Mouse (Mus musculus): ENCODE results near the gene Cys1. TPM values are rescaled to one million over a fixed set of nuclear protein-coding genes. Genes with fewer than 3 reads are reported as not detected.
"Not testable (repeated sequence)": the region's sequence is repeated elsewhere in the genome, so short reads cannot be mapped to it uniquely, and the experiment has no call there.

Gene Cys1
- polyA plus RNA-seq, 1 experiment from 2014 or later: 0.56 TPM

DNA sequence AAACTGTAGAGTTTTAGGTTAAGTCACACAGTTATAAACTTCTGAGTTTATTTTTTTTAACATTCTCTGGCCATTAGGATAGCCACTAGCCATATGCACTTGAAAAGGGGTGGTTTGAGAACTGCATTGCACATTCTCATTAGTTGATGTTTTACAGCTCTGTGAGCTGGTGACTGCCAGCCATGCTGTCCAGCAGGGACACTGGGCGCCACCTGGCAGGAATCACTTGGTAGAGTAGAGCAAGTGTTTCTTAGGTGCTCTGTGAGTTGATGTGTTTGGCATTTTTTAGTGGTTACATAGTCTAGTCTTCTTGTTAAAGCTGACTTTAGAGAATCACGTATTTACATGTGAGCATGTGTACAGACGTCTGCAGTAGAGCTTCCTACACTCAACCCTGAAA lies 25.2 kb downstream of the Cys1 start:
- ATAC-seq (ENCODE audit: low FRiP score): no peak
- H3K4me1 ChIP-seq (replicated peaks): peaks cover 61% of the 10 kb centered on the region
- H3K27me3 ChIP-seq: no peaks in the 10 kb centered on the region
- H3K36me3 ChIP-seq: peaks cover 66% of the 10 kb centered on the region
- WGBS: 66% methylated on average over 3 of the region's 3 CpGs
- peak overlapping the region; percentile 40 for H3K4me2 ChIP-seq
- peak overlapping the region; percentile 12 for H3K4me3 ChIP-seq
- H3K9me3 ChIP-seq: no peaks in the 10 kb centered on the region
- H3K27ac ChIP-seq: peak overlapping the region; percentile 35; the same call in 1 of the 2 replicates
- H3K9ac ChIP-seq: peak overlapping the region; percentile 55

GRCm38 (mm10) chr12:24654065-24654862 lies 27.3 kb downstream of the Cys1 start:
- H3K27ac ChIP-seq: no peak overlapping the region
- H3K9ac ChIP-seq: no peak overlapping the region
- H3K4me1 ChIP-seq (replicated peaks): peaks cover 68% of the 10 kb centered on the region
- WGBS: 76% methylated on average over 16 of the region's 16 CpGs
- ATAC-seq (ENCODE audit: low FRiP score): no peak
- H3K9me3 ChIP-seq: no peaks in the 10 kb centered on the region
- no peak overlapping the region for H3K4me2 ChIP-seq
- H3K36me3 ChIP-seq: peaks cover 53% of the 10 kb centered on the region
- no peak overlapping the region for H3K4me3 ChIP-seq
- H3K27me3 ChIP-seq: 0 out of 2 replicates have a peak, but pooled peaks cover 4% of the 10 kb centered on the region

- Histone ChIP-seq H3K27me3 (0 out of 2 replicates have a peak, but pooled peaks cover 6% of the 10 kb centered on the region), H3K4me3 (peak overlapping the region; percentile 80), H3K4me1 (replicated peaks) (peaks cover 49% of the 10 kb centered on the region), H3K9me3 (no peaks in the 10 kb centered on the region), H3K36me3 (peaks cover 34% of the 10 kb centered on the region), H3K9ac (peak overlapping the region; percentile 91), H3K27ac (peak overlapping the region; percentile 96), H3K4me2 (peak overlapping the region; percentile 66)
- ATAC-seq (ENCODE audit: low FRiP score): peak; percentile 82
- 2% methylated on average over 36 of the region's 36 CpGs for WGBS
Measured at GRCm38 (mm10) chr12:24651642-24652342, 29.8 kb downstream of the Cys1 start.

DNA sequence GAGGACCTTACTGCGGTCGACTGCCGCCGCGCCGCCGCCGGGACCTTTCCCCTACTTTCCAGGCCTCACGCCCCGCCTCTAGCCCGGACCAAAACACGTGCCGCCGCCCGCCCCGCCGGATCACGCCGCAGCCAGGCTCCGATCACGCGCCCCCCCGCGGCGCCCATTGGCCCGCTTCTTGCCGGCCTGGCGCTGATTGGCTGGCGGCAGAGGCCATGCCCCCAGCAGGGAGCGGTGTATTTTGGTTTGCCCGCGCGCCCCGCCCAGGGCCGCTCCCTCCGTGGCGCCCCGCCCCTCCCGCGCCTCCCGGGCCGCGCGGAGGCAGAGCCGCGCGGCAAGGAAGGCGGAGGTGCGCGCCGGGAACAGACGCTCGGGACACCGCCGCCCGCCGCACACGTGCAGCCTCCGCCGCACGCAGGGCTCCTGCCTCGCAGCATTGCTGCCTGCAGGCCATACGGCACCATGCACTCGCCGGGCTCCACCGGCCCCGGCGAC lies 30.5 kb downstream of the Cys1 start, which contains the start of gene Klf11:
Gene Klf11, plus strand, starts transcription at position 212 of the 495 bp plus-strand sequence.
- peaks cover 42% of the 10 kb centered on the region for H3K4me1 ChIP-seq (replicated peaks)
- H3K4me3 ChIP-seq: peak within 1 kb of the TSS; percentile 80
- 0% methylated on average over 41 of the region's 68 CpGs for WGBS
- ATAC-seq (ENCODE audit: low FRiP score): peak; percentile 92
- peak within 1 kb of the TSS; percentile 66 for H3K4me2 ChIP-seq
- H3K9ac ChIP-seq: peak within 1 kb of the TSS; percentile 91
- H3K36me3 ChIP-seq: peaks cover 28% of the 10 kb centered on the region
- no peaks in the 10 kb centered on the region for H3K9me3 ChIP-seq
- peak within 1 kb of the TSS; percentile 96 for H3K27ac ChIP-seq
- H3K27me3 ChIP-seq: 0 out of 2 replicates have a peak, but pooled peaks cover 6% of the 10 kb centered on the region

DNA sequence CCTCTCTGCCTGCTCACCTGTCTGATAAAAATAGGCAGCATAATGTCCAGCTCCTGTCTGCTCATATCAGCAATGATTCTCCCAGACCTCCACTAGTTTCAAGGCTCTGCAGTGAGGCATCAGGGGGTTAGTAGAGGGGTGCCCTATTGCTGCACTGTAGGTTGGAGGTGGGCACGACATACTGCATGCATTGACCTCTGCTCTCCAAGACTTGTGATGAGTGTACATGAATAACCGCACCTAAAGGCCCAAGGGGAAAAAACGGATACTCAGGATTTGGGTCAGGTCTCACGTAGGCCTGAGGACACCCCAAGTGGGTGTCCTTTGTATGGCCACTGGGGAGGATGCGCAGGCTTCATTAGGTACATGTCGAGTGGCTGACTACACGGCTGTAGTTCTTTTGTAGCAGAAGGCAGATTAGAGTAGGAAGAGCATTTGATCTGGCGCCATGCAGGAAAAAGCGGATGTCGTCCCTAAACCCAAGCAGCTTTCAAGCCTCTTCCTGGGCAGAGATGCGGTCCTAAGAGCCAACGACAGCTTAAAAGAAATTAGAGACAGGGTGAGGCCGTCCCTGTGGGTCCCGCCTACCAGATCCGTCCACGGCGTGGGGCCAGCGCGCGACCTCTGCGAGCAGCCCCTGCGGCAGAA lies 31.1 kb downstream of the Cys1 start:
- Histone ChIP-seq H3K4me2 (peak overlapping the region; percentile 66), H3K27ac (peak overlapping the region; percentile 96), H3K4me3 (peak overlapping the region; percentile 80), H3K4me1 (replicated peaks) (peaks cover 36% of the 10 kb centered on the region), H3K27me3 (0 out of 2 replicates have a peak, but pooled peaks cover 6% of the 10 kb centered on the region), H3K36me3 (peaks cover 22% of the 10 kb centered on the region), H3K9ac (peak overlapping the region; percentile 91), H3K9me3 (no peaks in the 10 kb centered on the region)
- ATAC-seq (ENCODE audit: low FRiP score): peak; percentile 14; the same call in 1 of the 2 replicates
- WGBS: 4% methylated on average over 22 of the region's 22 CpGs

- peaks cover 21% of the 10 kb centered on the region for H3K4me1 ChIP-seq (replicated peaks)
- H3K27ac ChIP-seq: no peak overlapping the region
- H3K27me3 ChIP-seq: 0 out of 2 replicates have a peak, but pooled peaks cover 6% of the 10 kb centered on the region
- H3K36me3 ChIP-seq: no peaks in the 10 kb centered on the region
- no peak for ATAC-seq (ENCODE audit: low FRiP score)
- no peak overlapping the region for H3K4me3 ChIP-seq
- H3K9me3 ChIP-seq: no peaks in the 10 kb centered on the region
- H3K4me2 ChIP-seq: no peak overlapping the region
- no peak overlapping the region for H3K9ac ChIP-seq
- 57% methylated on average over 1 of the region's 1 CpGs for WGBS
Measured at GRCm38 (mm10) chr12:24648094-24648493, 33.5 kb downstream of the Cys1 start.

GRCm38 (mm10) chr12:24645901-24646300 lies 35.7 kb downstream of the Cys1 start:
- peaks cover 15% of the 10 kb centered on the region for H3K4me1 ChIP-seq (replicated peaks)
- no peak overlapping the region for H3K4me3 ChIP-seq
- H3K4me2 ChIP-seq: no peak overlapping the region
- WGBS: 84% methylated on average over 6 of the region's 6 CpGs
- H3K36me3 ChIP-seq: no peaks in the 10 kb centered on the region
- H3K27me3 ChIP-seq: 0 out of 2 replicates have a peak, but pooled peaks cover 6% of the 10 kb centered on the region
- no peaks in the 10 kb centered on the region for H3K9me3 ChIP-seq
- no peak overlapping the region for H3K27ac ChIP-seq
- no peak overlapping the region for H3K9ac ChIP-seq
- no peak for ATAC-seq (ENCODE audit: low FRiP score)

- H3K4me1 ChIP-seq (replicated peaks): peaks cover 8% of the 10 kb centered on the region; the same call in 1 of the 2 replicates
- H3K4me3 ChIP-seq: no peak overlapping the region
- H3K27me3 ChIP-seq: 0 out of 2 replicates have a peak, but pooled peaks cover 3% of the 10 kb centered on the region
- no peak overlapping the region for H3K9ac ChIP-seq
- 56% methylated on average over 1 of the region's 1 CpGs for WGBS
- no peak overlapping the region for H3K27ac ChIP-seq
- no peak for ATAC-seq (ENCODE audit: low FRiP score)
- H3K4me2 ChIP-seq: no peak overlapping the region
- H3K36me3 ChIP-seq: no peaks in the 10 kb centered on the region
- no peaks in the 10 kb centered on the region for H3K9me3 ChIP-seq
Measured at GRCm38 (mm10) chr12:24644125-24644571, 37.5 kb downstream of the Cys1 start.

GRCm38 (mm10) chr12:24642370-24642802 lies 39.2 kb downstream of the Cys1 start:
- no peaks in the 10 kb centered on the region for H3K36me3 ChIP-seq
- no peak overlapping the region for H3K4me3 ChIP-seq
- peak overlapping the region; percentile 44 for H3K27ac ChIP-seq
- 0 out of 2 replicates have a peak, but pooled peaks cover 2% of the 10 kb centered on the region for H3K27me3 ChIP-seq
- H3K4me2 ChIP-seq: no peak overlapping the region
- peak; percentile 93 for ATAC-seq (ENCODE audit: low FRiP score)
- H3K4me1 ChIP-seq (replicated peaks): peaks cover 8% of the 10 kb centered on the region; the same call in 1 of the 2 replicates
- WGBS: 65% methylated on average over 4 of the region's 4 CpGs
- H3K9me3 ChIP-seq: no peaks in the 10 kb centered on the region
- H3K9ac ChIP-seq: no peak overlapping the region

- WGBS: 96% methylated on average over 10 of the region's 10 CpGs
- H3K9me3 ChIP-seq; H3K27ac ChIP-seq; H3K4me2 ChIP-seq; H3K9ac ChIP-seq; ATAC-seq (ENCODE audit: low FRiP score); H3K4me1 ChIP-seq (replicated peaks); H3K27me3 ChIP-seq; H3K4me3 ChIP-seq; H3K36me3 ChIP-seq: not testable (repeated sequence)
Measured at GRCm38 (mm10) chr12:24638787-24639186, 42.8 kb downstream of the Cys1 start.

- H3K27ac ChIP-seq: no peak overlapping the region
- 0 out of 2 replicates have a peak, but pooled peaks cover 3% of the 10 kb centered on the region for H3K4me1 ChIP-seq (replicated peaks)
- no peaks in the 10 kb centered on the region for H3K9me3 ChIP-seq
- no peak overlapping the region for H3K4me3 ChIP-seq
- WGBS: 91% methylated on average over 3 of the region's 3 CpGs
- no peak overlapping the region for H3K4me2 ChIP-seq
- ATAC-seq (ENCODE audit: low FRiP score): no peak
- no peaks in the 10 kb centered on the region for H3K36me3 ChIP-seq
- H3K27me3 ChIP-seq: no peaks in the 10 kb centered on the region
- H3K9ac ChIP-seq: no peak overlapping the region
Measured at GRCm38 (mm10) chr12:24634648-24635047, 47.0 kb downstream of the Cys1 start.
